Mouse (Mus musculus) left cerebral cortex, postnatal 4 days (tissue): ENCODE measurements around the gene Lrig1. TPM values are rescaled to one million over a fixed set of nuclear protein-coding genes. Genes with fewer than 3 reads are reported as not detected.
"Not testable (repeated sequence)": the region's sequence is repeated elsewhere in the genome, so short reads cannot be mapped to it uniquely, and the experiment has no call there.

Source experiments
- DNase-seq: peaks from one replicate; pipeline ENCODE4 v3.0.0-alpha.2; 2022
- intact Hi-C: fragments of 180-260 bp; cut with DNase I; formaldehyde crosslinking; loops from one replicate; pipeline ENCODE4 v1.15.1; 2025
- microRNA-seq: library from miRNA; unstranded; fragments of <30 nt; microRNA quantifications from one replicate; pipeline ENCODE4 v1.2.0, GENCODE M21; 2022
- total RNA-seq, 2 experiments: library from RNA; stranded (reverse); gene quantifications; 2 replicates each; pipeline ENCODE4 v1.2.3; 2021

Gene Lrig1
- total RNA-seq, 2 experiments from 2014 or later = 28.3 to 32.8 TPM

DNA sequence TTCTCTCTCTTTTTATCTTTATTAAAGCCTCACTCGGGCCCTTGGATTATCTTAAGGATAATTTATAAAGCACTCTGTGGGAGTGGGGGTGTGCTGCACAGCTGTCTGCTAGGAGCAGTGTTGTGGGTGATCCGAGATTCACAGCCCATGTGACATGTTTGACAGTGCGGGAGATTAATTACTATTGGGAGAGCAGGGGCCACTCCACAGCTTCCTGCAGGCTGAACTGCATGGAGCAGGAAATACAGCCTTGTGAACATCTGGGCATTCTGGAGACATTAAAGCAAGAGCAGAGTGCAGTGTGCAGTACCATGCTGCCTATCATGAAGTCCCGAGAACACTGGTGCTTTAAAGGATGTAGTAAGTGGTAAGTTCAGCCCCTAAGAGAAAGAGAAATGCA lies 107.2 kb downstream of the Lrig1 start:
- intact Hi-C loops = no loop called here
- no peak for DNase-seq

DNA sequence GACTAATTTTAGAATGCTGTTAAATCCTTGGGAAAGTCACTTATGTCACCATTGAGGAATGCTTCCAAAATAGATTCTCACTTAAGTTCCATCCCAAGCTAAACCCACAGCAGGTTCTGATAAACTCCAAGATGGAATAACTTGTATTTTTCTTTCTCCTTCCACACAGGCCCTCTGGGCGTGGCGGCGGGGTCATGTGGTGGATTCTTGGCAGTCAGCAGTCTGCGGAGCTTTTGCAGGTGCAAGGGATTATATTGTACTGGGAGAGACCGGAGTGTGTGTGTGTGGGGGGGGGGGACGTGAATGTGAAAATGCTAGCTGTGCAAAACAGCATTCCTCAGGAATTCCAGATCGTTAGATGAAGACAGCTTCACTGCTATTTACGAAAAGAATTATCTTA lies 107.7 kb downstream of the Lrig1 start:
- intact Hi-C loops = no loop called here
- no peak for DNase-seq

GRCm38 (mm10) chr6:94588365-94588764 lies 111.6 kb downstream of the Lrig1 start:
- no peak for DNase-seq
- intact Hi-C loops = no loop called here

- no peak for DNase-seq
- intact Hi-C loops = no loop called here
These were observed 115.0 kb downstream of the Lrig1 start for GRCm38 (mm10) chr6:94584976-94585375.

- intact Hi-C loops = no loop called here
- no peak for DNase-seq
These were observed 115.7 kb downstream of the Lrig1 start for GRCm38 (mm10) chr6:94584147-94584695.

DNA sequence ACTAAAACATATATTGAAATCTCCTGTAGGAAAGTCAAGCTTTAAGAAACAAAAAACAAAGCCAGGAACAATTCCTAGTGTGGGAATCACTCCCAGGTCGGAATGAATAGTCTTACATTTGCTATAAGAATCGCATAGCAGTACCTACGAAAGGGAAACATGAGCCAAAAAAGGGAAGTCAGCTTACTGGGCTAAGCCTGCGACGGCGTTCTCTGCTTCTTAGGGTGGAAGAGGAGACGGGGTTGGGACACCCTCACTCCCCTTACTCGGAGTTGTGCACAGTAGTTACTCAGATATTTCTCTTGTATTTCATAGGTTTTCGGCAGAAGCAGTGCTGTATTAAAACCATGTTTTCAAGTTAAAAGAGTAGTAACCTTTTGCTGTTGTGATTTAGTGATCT lies 117.9 kb downstream of the Lrig1 start:
- intact Hi-C loops = no loop called here
- no peak for DNase-seq

GRCm38 (mm10) chr6:94577991-94578390 lies 122.0 kb downstream of the Lrig1 start:
- DNase-seq = no peak
- intact Hi-C loops = no loop called here

DNA sequence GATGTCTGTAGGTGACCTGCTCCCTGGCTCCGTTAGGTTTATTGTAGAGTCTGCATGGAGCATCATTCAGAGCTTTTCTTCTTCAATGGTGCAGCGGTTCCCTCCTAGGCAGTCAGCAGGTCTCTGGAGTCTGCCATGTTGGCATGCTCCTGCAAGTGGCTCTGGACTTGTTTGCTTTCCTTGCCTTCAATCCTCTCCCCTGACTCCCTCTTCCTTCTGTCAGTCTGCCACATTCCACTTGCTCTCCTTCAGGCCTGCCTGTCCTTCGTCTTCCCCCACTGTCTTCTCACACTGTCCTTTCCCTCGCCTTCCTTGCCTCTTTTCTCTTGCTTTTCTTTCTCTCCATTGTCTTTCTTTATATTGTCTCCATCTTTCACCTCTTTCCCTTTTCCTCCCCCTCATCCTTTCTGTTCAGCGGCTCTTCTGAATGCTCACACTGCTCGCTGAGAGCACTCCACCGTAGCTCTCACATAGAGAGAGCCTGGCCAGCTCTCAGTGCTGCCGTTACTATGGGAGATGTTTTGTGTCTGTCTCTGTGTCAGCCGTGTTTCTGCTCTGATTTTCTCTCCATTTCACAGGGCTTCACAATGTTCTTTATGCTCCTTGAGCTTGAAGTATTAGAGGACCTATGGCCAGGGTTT lies 124.3 kb downstream of the Lrig1 start:
- intact Hi-C loops = no loop called here
- DNase-seq = no peak

DNA sequence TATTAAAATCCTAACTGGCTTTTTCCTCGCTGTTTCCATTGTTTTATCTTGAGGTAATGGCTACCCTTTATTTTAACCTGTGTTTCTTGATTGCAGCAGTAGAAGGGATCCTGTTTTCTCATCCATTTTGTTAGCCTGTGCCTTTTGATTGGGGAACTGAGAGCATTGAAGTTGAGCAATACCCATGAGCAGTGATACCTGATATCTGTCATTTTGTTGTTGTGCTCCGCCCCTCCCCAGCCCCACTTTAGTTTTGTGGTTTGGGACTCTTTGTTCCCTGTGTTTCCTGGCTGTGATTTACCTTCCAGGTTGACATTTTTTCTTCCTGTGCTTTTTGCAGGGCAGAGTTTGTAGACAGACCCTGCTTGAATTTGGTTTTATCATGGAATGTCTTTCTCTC lies 131.9 kb downstream of the Lrig1 start:
- DNase-seq = no peak
- intact Hi-C loops = no loop called here

GRCm38 (mm10) chr6:94565766-94566165 lies 134.2 kb downstream of the Lrig1 start:
- intact Hi-C loops = no loop called here
- no peak for DNase-seq

DNA sequence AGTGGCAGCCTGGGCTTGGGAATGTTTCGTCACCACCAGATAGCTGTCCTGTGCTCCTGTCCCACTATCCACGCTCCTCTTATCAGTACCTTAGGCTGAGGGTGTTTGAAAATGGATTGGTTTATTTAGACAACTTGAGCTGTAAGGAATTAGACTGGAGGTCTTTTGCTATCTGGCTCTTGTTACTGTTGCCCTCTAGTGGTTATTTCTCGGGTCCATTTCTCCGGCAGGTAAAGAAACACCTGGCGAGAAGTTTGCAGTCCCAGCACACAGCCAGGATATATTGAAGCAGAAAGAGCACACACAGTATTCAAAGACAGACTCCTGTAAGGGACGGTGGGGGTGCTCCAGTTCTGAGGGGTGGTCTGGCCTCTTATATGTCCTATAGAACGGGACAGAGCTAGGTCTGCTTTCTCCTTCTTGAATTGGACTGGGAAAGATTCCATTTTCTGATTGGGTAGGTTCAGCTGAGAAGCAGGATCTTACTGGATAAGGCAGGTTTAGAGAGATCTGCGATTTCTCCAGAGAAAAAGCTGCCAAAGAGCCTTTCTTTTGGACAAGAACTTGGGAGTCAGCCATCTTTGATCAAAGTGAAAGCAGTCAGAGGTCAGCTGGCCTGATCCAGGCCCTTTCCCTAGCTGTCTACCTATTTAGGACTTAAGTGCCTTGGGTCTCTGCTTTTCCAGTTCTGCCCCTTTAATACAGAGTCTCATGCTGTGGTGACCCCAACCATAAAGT lies 136.6 kb downstream of the Lrig1 start:
- no peak for DNase-seq
- intact Hi-C loops = no loop called here

- no peak for DNase-seq
- intact Hi-C loops = no loop called here
These were observed 138.6 kb downstream of the Lrig1 start for GRCm38 (mm10) chr6:94561346-94561745.

DNA sequence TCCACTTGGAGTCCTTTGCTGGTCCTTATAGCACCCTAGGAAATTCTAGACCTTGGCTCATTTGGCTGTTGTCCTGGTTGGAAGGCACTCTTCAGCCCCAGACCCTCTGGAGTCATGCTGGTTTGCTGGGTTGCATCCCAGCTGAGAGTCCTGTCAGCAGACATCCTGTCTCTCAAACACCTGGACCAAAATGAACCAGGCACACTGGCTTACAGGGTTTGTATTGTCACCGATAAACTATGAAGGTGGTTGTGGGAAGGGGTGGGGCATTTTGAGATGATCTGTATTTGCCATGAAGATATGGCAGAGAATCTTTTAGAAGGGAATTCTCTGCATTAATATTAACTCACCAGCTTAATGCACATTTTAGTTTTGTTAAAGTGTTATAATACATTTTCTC lies 139.1 kb downstream of the Lrig1 start:
- DNase-seq = no peak
- intact Hi-C loops = no loop called here

- intact Hi-C loops, DNase-seq: not testable (repeated sequence)
These were observed 141.4 kb downstream of the Lrig1 start for GRCm38 (mm10) chr6:94558603-94559002.

Small RNA genes within 50 kb of the gene (microRNA-seq; reads per million reads assigned to microRNA genes)
- not detected for gene Mir7041

Other genes with a start within 250 kb of the Lrig1 start
- 10 to 100 TPM in 1 of 2 experiments, 1 to 10 TPM in 1; 8.1 to 11.0 TPM for gene Slc25a26, start 199.8 kb downstream of the Lrig1 start, total RNA-seq